Mouse (Mus musculus): ENCODE measurements around the gene 3830403N18Rik. TPM values are rescaled to one million over a fixed set of nuclear protein-coding genes. Genes with fewer than 3 reads are reported as not detected.
"Not testable (repeated sequence)": the region's sequence is repeated elsewhere in the genome, so short reads cannot be mapped to it uniquely, and the experiment has no call there.

Gene 3830403N18Rik
- 0.31 and 0.39 TPM in 2 replicates for polyA plus RNA-seq (2014; fragmentation: Nextera tagmentation; extraction: Ambion mirVana)

GRCm38 (mm10) chrX:56136336-56136909 is at the start of gene 3830403N18Rik:
3830403N18Rik (plus strand) TSS chrX:56136572.
- H3K9me3 ChIP-seq (replicated peaks; ENCODE audit: control insufficient read depth, low read length); H3K27ac ChIP-seq (ENCODE audit: low read depth, low read length); H3K4me3 ChIP-seq (ENCODE audit: low read depth, low read length); H3K27me3 ChIP-seq (replicated peaks; ENCODE audit: control insufficient read depth, insufficient read depth, low read length); H3K9ac ChIP-seq (ENCODE audit: low read length); H3K4me2 ChIP-seq (ENCODE audit: low read length); H3K36me3 ChIP-seq (ENCODE audit: control insufficient read depth, insufficient read depth, low read length); ATAC-seq; H3K4me1 ChIP-seq (ENCODE audit: control insufficient read depth, insufficient read depth, low read length); DNase-seq (ENCODE audit: low spot score): not testable (repeated sequence)
- WGBS = 84% methylated on average over 12 of the region's 15 CpGs

- no peaks in the 10 kb centered on the region for H3K4me1 ChIP-seq (ENCODE audit: control insufficient read depth, insufficient read depth, low read length)
- H3K27ac ChIP-seq (ENCODE audit: low read depth, low read length) = no peak overlapping the region
- H3K9ac ChIP-seq (ENCODE audit: low read length) = no peak overlapping the region
- H3K36me3 ChIP-seq (ENCODE audit: control insufficient read depth, insufficient read depth, low read length) = no peaks in the 10 kb centered on the region
- H3K27me3 ChIP-seq (replicated peaks; ENCODE audit: control insufficient read depth, insufficient read depth, low read length) = no peaks in the 10 kb centered on the region
- no peak overlapping the region for H3K4me2 ChIP-seq (ENCODE audit: low read length)
- no peaks in the 10 kb centered on the region for H3K9me3 ChIP-seq (replicated peaks; ENCODE audit: control insufficient read depth, low read length)
- 93% methylated on average over 2 of the region's 2 CpGs for WGBS
- ATAC-seq (no peak), DNase-seq (ENCODE audit: low spot score) (no peak)
- H3K4me3 ChIP-seq (ENCODE audit: low read depth, low read length) = no peak overlapping the region
These were observed 15.0 kb downstream of the 3830403N18Rik start for GRCm38 (mm10) chrX:56151396-56151795.

- not testable (repeated sequence) for H3K4me2 ChIP-seq (ENCODE audit: low read length); H3K36me3 ChIP-seq (ENCODE audit: control insufficient read depth, insufficient read depth, low read length); H3K9me3 ChIP-seq (replicated peaks; ENCODE audit: control insufficient read depth, low read length); H3K27ac ChIP-seq (ENCODE audit: low read depth, low read length); ATAC-seq; H3K9ac ChIP-seq (ENCODE audit: low read length); H3K27me3 ChIP-seq (replicated peaks; ENCODE audit: control insufficient read depth, insufficient read depth, low read length); H3K4me3 ChIP-seq (ENCODE audit: low read depth, low read length); H3K4me1 ChIP-seq (ENCODE audit: control insufficient read depth, insufficient read depth, low read length); DNase-seq (ENCODE audit: low spot score)
- no CpG with 5 or more reads among the region's 1 CpGs for WGBS
These were observed 50.1 kb downstream of the 3830403N18Rik start for GRCm38 (mm10) chrX:56186449-56186848.

Other genes with a start within 250 kb of the 3830403N18Rik start
- not detected in 2 replicates for gene Gm773, start 76.3 kb downstream of the 3830403N18Rik start, polyA plus RNA-seq (2014; fragmentation: Nextera tagmentation; extraction: Ambion mirVana)
- gene Zfp449, start 209.8 kb downstream of the 3830403N18Rik start, polyA plus RNA-seq (2014; fragmentation: Nextera tagmentation; extraction: Ambion mirVana) = 3.6 and 5.5 TPM in 2 replicates
- gene Smim10l2a, start 238.0 kb downstream of the 3830403N18Rik start, polyA plus RNA-seq (2014; fragmentation: Nextera tagmentation; extraction: Ambion mirVana) = 9.7 and 12.9 TPM in 2 replicates